Mouse (Mus musculus) urinary bladder, postnatal 25 days (tissue): Measurements from ENCODE around the gene Tysnd1.

Experiments used
- DNase-seq: peaks from one replicate; pipeline ENCODE4 v3.0.0; 2022; ENCODE audit warnings: low spot score

Tysnd1 gene

GRCm38 (mm10) chr10:61689405-61689804 is 5.9 kb upstream of the Tysnd1 start:
- DNase-seq = no peak

GRCm38 (mm10) chr10:61693563-61693962 is 1.8 kb upstream of the Tysnd1 start:
- no peak for DNase-seq

GRCm38 (mm10) chr10:61695703-61696559 is 617 bp downstream of the Tysnd1 start:
- no peak for DNase-seq

- DNase-seq = no peak
Observed at GRCm38 (mm10) chr10:61696560-61696823, 1.2 kb downstream of the Tysnd1 start.

GRCm38 (mm10) chr10:61697028-61697427 is 1.7 kb downstream of the Tysnd1 start:
- no peak for DNase-seq

- no peak for DNase-seq
Observed at GRCm38 (mm10) chr10:61704663-61705062, 9.3 kb downstream of the Tysnd1 start.

GRCm38 (mm10) chr10:61706412-61707375 is 11.4 kb downstream of the Tysnd1 start:
- DNase-seq = no peak

- DNase-seq = no peak
Observed at GRCm38 (mm10) chr10:61713601-61714000, 18.3 kb downstream of the Tysnd1 start.

GRCm38 (mm10) chr10:61714146-61714545 is 18.8 kb downstream of the Tysnd1 start:
- DNase-seq = no peak

GRCm38 (mm10) chr10:61714771-61715461 is 19.6 kb downstream of the Tysnd1 start, which contains the start of gene Aifm2:
Gene Aifm2 (plus strand): TSS chr10:61715263.
- peak; percentile 62 for DNase-seq

GRCm38 (mm10) chr10:61715462-61715837 is 20.1 kb downstream of the Tysnd1 start:
- no peak for DNase-seq

GRCm38 (mm10) chr10:61715996-61716864 is 20.9 kb downstream of the Tysnd1 start:
- no peak for DNase-seq

GRCm38 (mm10) chr10:61717406-61718296 is 22.3 kb downstream of the Tysnd1 start:
- DNase-seq = no peak

GRCm38 (mm10) chr10:61720331-61720730 is 25.0 kb downstream of the Tysnd1 start:
- DNase-seq = no peak

- no peak for DNase-seq
Observed at GRCm38 (mm10) chr10:61722215-61722614, 26.9 kb downstream of the Tysnd1 start.

- DNase-seq = no peak
Observed at GRCm38 (mm10) chr10:61723271-61723670, 28.0 kb downstream of the Tysnd1 start.

GRCm38 (mm10) chr10:61729181-61729580 is 33.9 kb downstream of the Tysnd1 start:
- DNase-seq = no peak

- no peak for DNase-seq
Observed at GRCm38 (mm10) chr10:61730171-61730570, 34.9 kb downstream of the Tysnd1 start.

GRCm38 (mm10) chr10:61734377-61734776 is 39.1 kb downstream of the Tysnd1 start:
- peak; percentile 27 for DNase-seq

- DNase-seq = no peak
Observed at GRCm38 (mm10) chr10:61736671-61737078, 41.4 kb downstream of the Tysnd1 start.
